Mouse (Mus musculus): ENCODE results near the gene Celf2. TPM values are rescaled to one million over a fixed set of nuclear protein-coding genes. Genes with fewer than 3 reads are reported as not detected.

Celf2 gene
- polyA plus RNA-seq, 1 experiment from 2014 or later = 12.3 TPM

DNA sequence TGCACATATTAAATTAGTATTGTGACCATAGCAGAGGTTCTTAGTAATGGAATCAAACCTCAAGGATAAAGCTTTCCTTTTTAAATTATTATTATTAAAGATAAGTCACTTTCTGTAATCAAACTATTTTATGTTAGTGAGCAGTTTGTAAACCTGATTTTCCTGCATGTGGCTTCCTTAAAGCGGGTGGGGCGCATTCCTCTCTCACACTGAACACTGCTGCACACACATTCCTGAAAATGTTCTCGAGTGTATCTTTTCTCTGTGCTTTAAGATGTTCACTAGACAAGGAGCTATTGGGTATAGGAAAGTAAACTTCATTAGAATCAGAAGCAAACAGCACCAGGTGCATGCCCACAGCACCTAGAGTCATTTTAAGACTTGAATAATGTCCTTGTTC lies 605.0 kb downstream of the Celf2 start:
- WGBS = 79% methylated on average over 3 of the region's 3 CpGs
- Histone ChIP-seq H3K4me3 (ENCODE audit: low read length) (no peak overlapping the region), H3K9me3 (ENCODE audit: control insufficient read depth, low read length) (no peaks in the 10 kb centered on the region), H3K9ac (ENCODE audit: low read depth, low read length) (no peak overlapping the region), H3K36me3 (ENCODE audit: control insufficient read depth, insufficient read depth, low read length) (no peaks in the 10 kb centered on the region), H3K27me3 (ENCODE audit: control insufficient read depth, insufficient read depth, low read length) (no peaks in the 10 kb centered on the region), H3K4me2 (replicated peaks; ENCODE audit: low read depth, low read length) (no peak overlapping the region), H3K4me1 (ENCODE audit: control insufficient read depth, insufficient read depth, low read length) (no peaks in the 10 kb centered on the region), H3K27ac (ENCODE audit: low read depth, low read length) (no peak overlapping the region)
- no peak for ATAC-seq (ENCODE audit: low FRiP score, low TSS enrichment)

DNA sequence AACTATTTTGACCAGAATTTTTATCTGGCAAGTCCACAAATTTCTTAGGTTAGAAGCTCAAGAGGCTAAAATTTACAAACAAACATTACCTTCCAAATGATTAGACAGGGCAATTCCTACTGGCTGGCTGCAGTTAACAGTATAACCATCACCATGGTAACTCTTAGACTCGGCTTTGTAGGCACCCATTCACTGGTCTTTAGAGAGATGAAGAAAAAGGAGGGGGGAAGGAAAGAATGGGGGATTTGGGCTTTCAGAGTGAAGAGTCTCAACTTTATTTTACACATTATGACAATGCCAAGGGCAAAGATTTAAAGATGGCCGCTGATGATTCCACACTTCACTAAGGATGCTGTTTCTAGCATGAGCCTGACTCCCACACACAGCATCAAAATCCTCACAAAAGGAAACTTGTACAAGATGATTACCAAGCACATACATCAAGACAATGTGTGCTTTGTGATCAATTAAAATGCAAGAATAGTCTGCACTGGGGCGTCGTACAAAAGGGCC lies 606.1 kb downstream of the Celf2 start:
- 77% methylated on average over 4 of the region's 4 CpGs for WGBS
- no peak for ATAC-seq (ENCODE audit: low FRiP score, low TSS enrichment)

DNA sequence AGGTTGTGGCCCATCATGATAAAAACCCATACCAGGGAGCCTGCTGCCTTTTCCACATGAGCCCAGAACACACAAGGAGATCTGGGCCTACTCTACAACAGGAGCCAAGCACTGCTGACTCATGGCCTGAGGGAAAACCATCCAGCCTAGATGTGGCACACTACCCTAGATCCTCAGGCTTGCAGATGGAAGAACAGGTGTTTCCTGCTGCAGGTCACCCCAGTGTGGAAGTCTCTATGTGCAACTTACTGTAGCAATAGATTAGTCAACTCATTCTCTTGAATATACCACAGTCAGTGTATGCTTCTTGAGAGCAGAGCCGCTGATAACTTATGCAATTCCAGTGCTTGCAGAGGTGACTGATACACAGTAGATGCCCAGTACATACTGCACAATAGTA lies 612.5 kb downstream of the Celf2 start:
- Histone ChIP-seq H3K27ac (ENCODE audit: low read depth, low read length) (no peak overlapping the region), H3K27me3 (ENCODE audit: control insufficient read depth, insufficient read depth, low read length) (no peaks in the 10 kb centered on the region)
- ATAC-seq (ENCODE audit: low FRiP score, low TSS enrichment) = no peak

More for the DNA sequence above, 606.1 kb downstream of the Celf2 start:
- no peaks in the 10 kb centered on the region for H3K9me3 ChIP-seq (ENCODE audit: control insufficient read depth, low read length)
- no peak overlapping the region for H3K27ac ChIP-seq (ENCODE audit: low read depth, low read length)
- H3K4me2 ChIP-seq (replicated peaks; ENCODE audit: low read depth, low read length) = no peak overlapping the region
- no peaks in the 10 kb centered on the region for H3K4me1 ChIP-seq (ENCODE audit: control insufficient read depth, insufficient read depth, low read length)
- no peaks in the 10 kb centered on the region for H3K36me3 ChIP-seq (ENCODE audit: control insufficient read depth, insufficient read depth, low read length)
- no peak overlapping the region for H3K4me3 ChIP-seq (ENCODE audit: low read length)
- H3K9ac ChIP-seq (ENCODE audit: low read depth, low read length) = no peak overlapping the region
- no peaks in the 10 kb centered on the region for H3K27me3 ChIP-seq (ENCODE audit: control insufficient read depth, insufficient read depth, low read length)

DNA sequence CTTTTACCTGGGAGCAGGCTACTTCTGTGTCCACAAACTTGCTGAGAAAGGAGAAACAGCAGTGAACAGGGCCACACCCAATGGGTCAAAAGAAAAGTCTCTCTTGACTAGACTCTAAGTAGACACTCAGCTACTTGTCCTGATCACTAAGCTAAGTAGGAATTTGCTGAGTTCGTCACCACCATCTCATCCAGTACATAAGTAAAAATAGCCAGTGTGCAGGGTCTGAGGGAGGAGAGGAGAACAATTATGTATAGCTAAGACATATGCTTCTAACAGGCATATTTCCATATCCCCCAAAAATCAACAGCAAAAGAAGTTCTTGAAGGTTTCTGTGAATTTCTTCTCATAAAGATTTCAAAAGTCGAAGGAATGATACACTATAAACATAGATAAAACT lies 615.8 kb downstream of the Celf2 start:
- no peaks in the 10 kb centered on the region for H3K9me3 ChIP-seq (ENCODE audit: control insufficient read depth, low read length)
- no peaks in the 10 kb centered on the region for H3K4me1 ChIP-seq (ENCODE audit: control insufficient read depth, insufficient read depth, low read length)
- H3K4me3 ChIP-seq (ENCODE audit: low read length) = no peak overlapping the region
- H3K4me2 ChIP-seq (replicated peaks; ENCODE audit: low read depth, low read length) = no peak overlapping the region
- no peaks in the 10 kb centered on the region for H3K27me3 ChIP-seq (ENCODE audit: control insufficient read depth, insufficient read depth, low read length)
- no peaks in the 10 kb centered on the region for H3K36me3 ChIP-seq (ENCODE audit: control insufficient read depth, insufficient read depth, low read length)
- no peak overlapping the region for H3K9ac ChIP-seq (ENCODE audit: low read depth, low read length)
- H3K27ac ChIP-seq (ENCODE audit: low read depth, low read length) = no peak overlapping the region
- ATAC-seq (ENCODE audit: low FRiP score, low TSS enrichment) = no peak
- WGBS = 88% methylated on average over 2 of the region's 2 CpGs

More for the DNA sequence above, 612.5 kb downstream of the Celf2 start:
- Histone ChIP-seq H3K4me3 (ENCODE audit: low read length) (no peak overlapping the region), H3K9me3 (ENCODE audit: control insufficient read depth, low read length) (no peaks in the 10 kb centered on the region), H3K36me3 (ENCODE audit: control insufficient read depth, insufficient read depth, low read length) (no peaks in the 10 kb centered on the region), H3K4me2 (replicated peaks; ENCODE audit: low read depth, low read length) (no peak overlapping the region), H3K9ac (ENCODE audit: low read depth, low read length) (no peak overlapping the region), H3K4me1 (ENCODE audit: control insufficient read depth, insufficient read depth, low read length) (no peaks in the 10 kb centered on the region)
- 86% methylated on average over 1 of the region's 1 CpGs for WGBS

DNA sequence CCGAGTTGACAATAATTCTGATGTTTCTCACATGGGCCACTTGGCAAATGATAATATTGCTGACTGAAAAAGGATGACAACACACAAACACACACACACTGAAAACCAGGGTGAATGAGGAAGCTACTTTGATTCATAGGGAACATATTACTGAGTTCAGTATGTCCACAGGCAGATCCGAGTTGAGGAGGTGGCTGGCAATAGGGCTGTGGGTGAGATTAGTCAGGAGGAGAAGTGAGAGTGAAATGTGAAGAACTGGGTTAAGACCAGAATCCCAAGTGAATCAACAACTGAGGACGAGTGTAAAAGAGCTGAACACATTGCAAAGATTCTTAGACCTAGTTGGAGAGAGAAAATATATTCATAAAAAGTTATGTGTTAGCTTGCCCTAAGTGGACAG lies 616.3 kb downstream of the Celf2 start:
- Histone ChIP-seq H3K9me3 (ENCODE audit: control insufficient read depth, low read length) (no peaks in the 10 kb centered on the region), H3K36me3 (ENCODE audit: control insufficient read depth, insufficient read depth, low read length) (no peaks in the 10 kb centered on the region), H3K9ac (ENCODE audit: low read depth, low read length) (no peak overlapping the region), H3K27me3 (ENCODE audit: control insufficient read depth, insufficient read depth, low read length) (no peaks in the 10 kb centered on the region), H3K4me3 (ENCODE audit: low read length) (no peak overlapping the region), H3K27ac (ENCODE audit: low read depth, low read length) (no peak overlapping the region), H3K4me2 (replicated peaks; ENCODE audit: low read depth, low read length) (no peak overlapping the region), H3K4me1 (ENCODE audit: control insufficient read depth, insufficient read depth, low read length) (no peaks in the 10 kb centered on the region)
- ATAC-seq (ENCODE audit: low FRiP score, low TSS enrichment) = no peak
- 77% methylated on average over 3 of the region's 3 CpGs for WGBS

DNA sequence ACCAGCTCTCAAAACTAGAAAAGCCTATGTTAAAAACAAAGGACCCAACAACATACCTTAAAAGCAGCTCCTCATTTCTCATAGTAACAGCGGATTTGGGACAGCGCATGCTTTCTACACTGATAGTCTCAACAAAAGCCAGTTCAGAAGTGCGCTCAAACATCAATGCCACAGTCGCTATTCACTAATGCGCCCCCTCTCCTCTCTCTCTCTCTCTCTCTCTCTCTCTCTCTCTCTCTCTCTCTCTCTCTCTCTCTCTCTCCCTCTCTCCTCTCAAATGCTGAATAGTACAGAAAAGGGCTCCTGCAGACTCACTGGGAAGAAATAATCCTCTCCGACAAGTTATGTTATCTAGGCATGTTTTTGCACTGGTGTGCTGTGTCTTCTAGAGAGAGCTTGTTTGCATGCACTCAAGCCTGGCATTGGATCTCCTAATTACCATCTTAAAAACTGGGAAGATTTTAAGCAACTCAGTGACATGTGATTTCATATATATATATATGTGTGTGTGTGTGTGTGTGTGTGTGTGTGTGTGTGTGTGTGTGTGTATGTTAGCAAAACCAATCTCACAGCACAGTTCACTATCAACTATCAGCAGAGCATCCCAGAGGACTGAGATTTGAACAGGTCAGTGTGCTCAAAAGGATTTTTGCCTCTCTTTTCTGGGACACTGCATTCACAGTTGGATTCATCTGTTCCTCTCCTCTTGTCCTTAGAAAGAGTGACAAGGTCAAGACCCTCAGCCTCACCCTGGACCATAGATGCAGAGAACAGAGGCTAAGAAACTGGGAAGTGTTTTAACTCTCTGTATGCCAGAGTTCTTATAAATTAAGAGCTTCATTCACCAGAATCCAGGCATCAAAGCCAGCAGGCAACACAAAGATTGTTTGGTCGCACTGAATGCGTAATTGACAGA lies 624.3 kb downstream of the Celf2 start:
- no peaks in the 10 kb centered on the region for H3K4me1 ChIP-seq (ENCODE audit: control insufficient read depth, insufficient read depth, low read length)
- no peak for ATAC-seq (ENCODE audit: low FRiP score, low TSS enrichment)
- WGBS = 81% methylated on average over 8 of the region's 8 CpGs
- H3K4me3 ChIP-seq (ENCODE audit: low read length) = no peak overlapping the region
- H3K9ac ChIP-seq (ENCODE audit: low read depth, low read length) = no peak overlapping the region
- H3K4me2 ChIP-seq (replicated peaks; ENCODE audit: low read depth, low read length) = no peak overlapping the region
- no peaks in the 10 kb centered on the region for H3K27me3 ChIP-seq (ENCODE audit: control insufficient read depth, insufficient read depth, low read length)
- no peak overlapping the region for H3K27ac ChIP-seq (ENCODE audit: low read depth, low read length)
- H3K36me3 ChIP-seq (ENCODE audit: control insufficient read depth, insufficient read depth, low read length) = no peaks in the 10 kb centered on the region
- no peaks in the 10 kb centered on the region for H3K9me3 ChIP-seq (ENCODE audit: control insufficient read depth, low read length)

DNA sequence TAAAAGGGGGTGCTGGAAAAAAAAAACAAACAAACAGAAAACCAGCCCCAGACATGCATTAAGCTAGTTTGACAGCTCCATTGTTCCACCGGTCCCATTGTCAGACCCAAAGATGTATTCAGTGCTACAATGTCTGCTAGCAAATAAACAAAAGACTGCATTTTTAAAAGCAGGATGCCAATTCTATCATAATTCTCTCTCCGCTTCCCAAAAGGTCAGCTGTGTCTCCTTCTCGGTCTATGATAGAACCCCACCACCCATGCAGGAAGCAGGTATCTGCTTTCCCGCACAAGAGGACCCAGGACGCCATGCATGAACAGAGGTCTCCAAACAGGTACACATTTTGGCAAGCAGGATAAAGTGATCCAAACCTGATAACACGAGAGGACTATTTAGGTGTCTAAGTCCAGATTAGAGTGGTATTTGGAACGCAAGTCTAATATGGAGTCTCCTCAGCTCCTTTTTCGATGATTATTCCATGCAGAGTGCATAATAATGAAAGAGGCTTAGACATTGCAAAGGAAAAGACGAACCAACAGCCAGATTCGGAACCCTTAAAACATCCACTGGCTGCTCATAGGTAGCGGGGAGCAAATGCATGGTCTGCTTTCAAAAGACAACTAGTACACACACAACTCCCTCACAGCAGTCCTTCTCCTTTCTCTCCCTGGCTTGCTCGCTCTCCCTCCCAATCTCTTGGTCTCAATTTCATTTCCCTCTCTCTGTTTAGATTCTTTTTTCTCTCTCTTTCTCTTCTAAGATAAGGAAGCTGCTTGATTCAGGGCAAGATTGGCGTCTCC lies 625.2 kb downstream of the Celf2 start:
- Histone ChIP-seq H3K36me3 (ENCODE audit: control insufficient read depth, insufficient read depth, low read length) (no peaks in the 10 kb centered on the region), H3K4me2 (replicated peaks; ENCODE audit: low read depth, low read length) (no peak overlapping the region), H3K27ac (ENCODE audit: low read depth, low read length) (no peak overlapping the region), H3K9ac (ENCODE audit: low read depth, low read length) (no peak overlapping the region), H3K4me1 (ENCODE audit: control insufficient read depth, insufficient read depth, low read length) (no peaks in the 10 kb centered on the region), H3K27me3 (ENCODE audit: control insufficient read depth, insufficient read depth, low read length) (no peaks in the 10 kb centered on the region), H3K4me3 (ENCODE audit: low read length) (no peak overlapping the region), H3K9me3 (ENCODE audit: control insufficient read depth, low read length) (no peaks in the 10 kb centered on the region)
- 84% methylated on average over 13 of the region's 13 CpGs for WGBS
- no peak for ATAC-seq (ENCODE audit: low FRiP score, low TSS enrichment)

DNA sequence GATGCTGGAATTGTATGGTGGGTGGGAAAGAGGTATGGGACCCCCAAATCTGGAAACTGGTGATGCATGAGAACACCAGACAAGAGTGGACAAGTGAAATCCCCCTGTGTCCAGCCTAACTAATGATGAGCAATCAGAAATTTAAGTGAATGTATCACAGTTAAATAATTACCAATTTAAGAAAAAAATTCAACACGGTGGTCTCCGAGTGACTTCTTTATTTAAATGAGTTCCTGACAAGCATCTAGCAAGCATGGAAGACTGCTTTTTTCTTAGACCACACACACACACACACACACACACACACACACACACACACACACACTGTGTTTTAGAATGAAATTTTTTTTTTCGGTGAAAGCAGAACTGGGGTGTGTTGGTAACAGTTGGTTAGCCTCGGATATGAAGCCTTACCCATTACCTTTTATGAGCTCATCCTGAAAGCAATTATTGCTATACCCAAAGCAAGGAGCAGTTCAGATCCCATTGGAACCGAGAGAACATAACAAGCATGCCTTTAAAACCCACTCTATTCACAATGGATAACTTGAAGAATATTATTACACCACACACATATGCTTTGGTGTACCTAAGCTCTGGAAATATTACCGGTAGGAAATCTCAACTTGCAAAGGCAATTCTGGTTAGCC lies 627.0 kb downstream of the Celf2 start:
- Histone ChIP-seq H3K4me3 (ENCODE audit: low read length) (no peak overlapping the region), H3K27me3 (ENCODE audit: control insufficient read depth, insufficient read depth, low read length) (no peaks in the 10 kb centered on the region), H3K4me1 (ENCODE audit: control insufficient read depth, insufficient read depth, low read length) (no peaks in the 10 kb centered on the region)

More for the DNA sequence above, 627.0 kb downstream of the Celf2 start:
- H3K9me3 ChIP-seq (ENCODE audit: control insufficient read depth, low read length) = no peaks in the 10 kb centered on the region
- no peak overlapping the region for H3K27ac ChIP-seq (ENCODE audit: low read depth, low read length)
- no peak for ATAC-seq (ENCODE audit: low FRiP score, low TSS enrichment)
- 81% methylated on average over 6 of the region's 6 CpGs for WGBS
- no peaks in the 10 kb centered on the region for H3K36me3 ChIP-seq (ENCODE audit: control insufficient read depth, insufficient read depth, low read length)
- no peak overlapping the region for H3K4me2 ChIP-seq (replicated peaks; ENCODE audit: low read depth, low read length)
- H3K9ac ChIP-seq (ENCODE audit: low read depth, low read length) = no peak overlapping the region

Measured in kidney, embryonic 14.5 days (tissue).